Mouse (Mus musculus) brain, embryonic 18.5 days (tissue): ENCODE measurements around the gene Olfr958.
A peak's percentile ranks its signal among the peaks of the same experiment; 100 is the strongest.

Experiments
- DNase-seq: peaks from one replicate; pipeline ENCODE4 v3.0.0-alpha.2; 2012; ENCODE audit warnings: low read depth, low spot score

Olfr958 gene

GRCm38 (mm10) chr9:39553946-39554345, at the start of gene Olfr958:
Olfr958 (minus strand) TSS chr9:39554054.
- DNase-seq = no peak

DNA sequence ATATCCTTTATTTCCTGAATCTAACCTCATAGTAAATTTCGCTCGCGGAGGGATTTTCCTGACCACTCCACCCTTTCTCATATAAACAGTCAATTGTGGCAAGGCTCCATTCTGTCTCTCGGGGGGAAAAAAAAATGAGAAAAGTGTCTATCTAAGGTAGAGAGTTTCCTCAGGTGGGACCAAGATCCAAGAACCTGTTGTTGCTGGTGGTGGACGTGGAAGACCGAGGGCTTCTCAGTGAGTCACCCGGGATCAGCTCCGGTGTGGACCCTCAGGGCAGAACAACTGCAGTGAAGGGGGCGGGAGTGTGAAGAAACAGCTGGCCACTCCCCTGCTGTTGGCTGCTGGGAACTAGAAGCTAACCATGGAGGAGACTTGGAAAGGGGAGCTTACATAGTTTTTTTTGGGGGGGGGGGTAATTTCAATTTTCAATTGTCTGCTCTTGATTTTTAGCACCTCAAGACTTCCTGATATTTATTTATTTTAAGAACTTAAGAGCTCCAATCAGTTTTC, 49.5 kb upstream of the Olfr958 start:
- DNase-seq = peak; percentile 14

DNA sequence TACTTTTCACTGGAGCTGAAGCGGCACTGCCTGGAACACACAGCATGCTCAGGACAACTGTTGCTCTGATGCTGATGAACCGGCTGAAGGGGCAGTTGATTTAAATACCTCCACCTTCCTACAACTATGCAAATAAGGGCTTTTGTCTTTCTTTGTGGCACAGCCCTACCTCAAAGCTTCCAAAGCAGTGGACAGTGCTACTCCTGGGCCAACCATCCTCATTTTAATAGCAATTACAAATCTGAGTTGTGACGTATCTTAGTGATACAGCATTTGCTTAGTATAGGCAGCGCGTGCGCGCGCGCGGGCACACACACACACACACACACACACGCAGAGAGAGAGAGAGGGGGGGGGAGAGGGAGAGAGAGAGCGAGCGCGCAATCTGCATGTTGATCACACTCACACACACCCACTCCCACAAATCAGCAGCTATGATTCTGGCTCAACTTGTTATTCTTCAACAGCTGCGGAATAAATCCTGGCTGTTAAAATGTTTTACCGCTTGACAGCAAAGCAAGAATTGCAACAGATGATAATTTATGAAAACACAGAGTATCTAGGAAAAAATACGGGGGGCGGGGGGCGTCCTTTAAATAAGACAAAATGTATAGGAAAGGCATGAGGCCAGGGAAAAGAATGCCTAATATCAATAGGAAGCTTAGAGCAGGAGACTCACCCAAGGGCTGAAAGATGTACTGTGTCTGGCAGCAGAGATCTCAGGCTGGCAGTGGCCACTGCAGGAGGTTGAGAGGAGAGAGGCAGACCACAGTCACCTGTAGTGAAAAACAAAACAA, 48.9 kb upstream of the Olfr958 start:
- DNase-seq = peak; percentile 59

GRCm38 (mm10) chr9:39577050-39577449, 23.2 kb upstream of the Olfr958 start:
- no peak for DNase-seq

DNA sequence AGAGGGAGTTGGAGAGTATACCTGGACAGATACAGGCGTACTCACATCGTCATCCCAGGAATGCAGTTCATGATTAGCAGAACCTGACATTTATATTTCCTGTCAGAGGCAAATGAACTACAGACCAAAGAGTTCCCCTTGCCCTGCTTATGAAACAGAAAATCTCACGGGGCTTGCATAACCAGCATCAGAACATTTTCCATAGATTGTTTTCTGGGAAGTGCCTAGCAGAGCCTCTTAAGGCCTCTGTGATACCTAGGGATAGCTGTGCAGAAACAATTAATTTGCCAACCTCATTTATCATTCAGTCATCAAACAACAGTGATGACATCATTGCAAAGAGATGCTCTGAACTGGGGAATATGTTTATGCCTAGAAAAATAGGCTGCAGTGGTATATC, 21.6 kb upstream of the Olfr958 start, which contains the start of gene Olfr959:
TSS of gene Olfr959 (minus strand) at position 101 of the 400 bp plus-strand sequence.
- DNase-seq = no peak

DNA sequence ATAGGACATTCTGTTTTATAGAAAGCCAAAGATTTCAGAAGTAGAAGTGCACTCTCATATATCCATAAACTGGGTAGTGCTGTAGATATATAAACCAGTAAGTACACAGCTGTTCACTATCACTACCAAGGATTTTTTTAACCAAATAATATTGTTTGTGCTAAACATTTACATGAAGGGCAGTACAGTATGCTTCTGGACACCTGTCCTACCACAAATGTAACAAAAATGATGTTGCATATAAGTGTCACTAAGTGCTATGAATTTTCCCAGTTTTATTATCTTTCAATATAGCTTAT, 4.4 kb upstream of the Olfr958 start:
- DNase-seq = no peak

- peak; percentile 76 for DNase-seq
Measured at GRCm38 (mm10) chr9:39557529-39558348, 3.9 kb upstream of the Olfr958 start.

DNA sequence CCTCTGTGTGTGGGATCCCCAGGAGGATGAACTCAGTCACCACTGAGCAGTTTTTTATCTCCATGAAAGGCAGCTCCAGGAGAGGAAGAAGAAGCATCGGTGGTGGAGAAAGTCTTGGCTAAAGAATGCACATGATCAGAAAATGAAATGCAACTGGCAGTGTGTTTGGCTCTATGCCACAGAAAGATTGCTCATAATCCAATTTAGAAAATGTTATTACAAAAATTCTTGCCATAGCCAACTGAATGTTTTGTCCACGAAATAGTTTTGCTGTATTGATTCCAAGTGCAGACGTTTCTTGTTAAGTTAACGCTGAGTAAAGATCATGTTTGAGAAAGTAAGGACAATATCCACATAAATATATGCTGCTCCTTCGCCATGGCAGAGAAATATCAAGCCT, 3.0 kb downstream of the Olfr958 start:
- no peak for DNase-seq

DNA sequence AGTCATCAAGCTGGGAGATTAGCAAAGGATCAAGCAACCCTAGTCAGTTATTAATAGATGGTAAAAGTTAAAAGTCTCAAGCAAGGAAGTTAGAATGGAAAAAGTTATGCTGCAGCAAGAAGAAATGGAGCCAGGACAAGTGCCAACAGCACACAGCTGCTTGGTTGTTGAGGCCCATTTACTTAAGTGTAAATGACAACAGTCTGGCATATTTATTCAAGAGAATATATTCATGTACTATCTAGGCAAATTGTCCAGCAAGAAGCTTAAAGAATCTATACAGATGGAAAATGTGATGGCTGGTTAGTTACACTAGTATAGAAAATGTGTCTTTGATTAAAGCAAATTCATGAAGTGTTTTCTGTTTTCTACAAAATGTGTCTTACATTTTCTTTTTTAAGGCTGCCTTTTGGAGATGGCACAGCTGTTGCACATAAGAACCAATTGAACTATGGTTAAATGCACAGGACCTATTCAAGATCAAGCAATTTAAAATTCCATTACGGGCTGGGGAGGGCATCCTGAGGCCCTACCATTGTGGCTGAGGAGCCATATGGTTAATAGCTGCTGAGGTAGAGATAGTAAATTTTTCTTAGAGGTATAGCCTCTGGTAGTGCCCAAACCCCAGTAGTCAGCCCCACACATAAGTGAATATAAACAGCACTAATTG, 30.1 kb downstream of the Olfr958 start:
- no peak for DNase-seq

- no peak for DNase-seq
Measured at GRCm38 (mm10) chr9:39518595-39518994, 35.3 kb downstream of the Olfr958 start.

- DNase-seq = no peak
Measured at GRCm38 (mm10) chr9:39515531-39515930, 38.3 kb downstream of the Olfr958 start, which contains the start of gene Olfr957. Olfr957 (minus strand) TSS chr9:39515809.

- no peak for DNase-seq
Measured at GRCm38 (mm10) chr9:39509412-39509811, 44.4 kb downstream of the Olfr958 start.

GRCm38 (mm10) chr9:39508998-39509397, 44.9 kb downstream of the Olfr958 start:
- DNase-seq = peak; percentile 49
